Mouse (Mus musculus): Measurements from ENCODE around the gene Atf5. TPM values are rescaled to one million over a fixed set of nuclear protein-coding genes. Genes with fewer than 3 reads are reported as not detected.

Gene Atf5
- total and polyA plus RNA-seq, 3 experiments, result 60.2 to 73.6 (median 63.4) TPM

GRCm38 (mm10) chr7:44810819-44811557 lies 5.5 kb downstream of the Atf5 start:
- Histone ChIP-seq H3K4me3 (no peak overlapping the region), H3K9ac (ENCODE audit: low read depth, low read length) (no peak overlapping the region), H3K4me1 (ENCODE audit: control insufficient read depth, insufficient read depth, low read length) (peaks cover 4% of the 10 kb centered on the region; the same call in 1 of the 2 replicates), H3K36me3 (ENCODE audit: control insufficient read depth, insufficient read depth, low read length) (no peaks in the 10 kb centered on the region), H3K79me2 (replicated peaks; ENCODE audit: control insufficient read depth, insufficient read depth, low read length) (no peaks in the 10 kb centered on the region), H3K27me3 (ENCODE audit: control insufficient read depth, insufficient read depth, low read length) (no peaks in the 10 kb centered on the region), H3K27ac (no peak overlapping the region)
- TF ChIP-seq CTCF (IDR thresholded peaks at IDR 0.05) (no peak), POLR2A (IDR thresholded peaks at IDR 0.05; ENCODE audit: insufficient read depth, low read depth, low read length) (no peak), EP300 (IDR thresholded peaks at IDR 0.05; ENCODE audit: insufficient read depth, low read depth, low read length) (no peak)
- peak; percentile 1 to 9 for DNase-seq
- intact Hi-C loops (cut with DNase I), result loop anchor here (10.0 kb wide), 1 partner anchor 436 kb away; no protein-coding TSS in a partner anchor
- WGBS, result 80% methylated on average over 7 of the region's 7 CpGs

- H3K27me3 ChIP-seq (ENCODE audit: control insufficient read depth, insufficient read depth, low read length), result no peaks in the 10 kb centered on the region
These were observed 6.1 kb downstream of the Atf5 start for GRCm38 (mm10) chr7:44810365-44810764.

DNA sequence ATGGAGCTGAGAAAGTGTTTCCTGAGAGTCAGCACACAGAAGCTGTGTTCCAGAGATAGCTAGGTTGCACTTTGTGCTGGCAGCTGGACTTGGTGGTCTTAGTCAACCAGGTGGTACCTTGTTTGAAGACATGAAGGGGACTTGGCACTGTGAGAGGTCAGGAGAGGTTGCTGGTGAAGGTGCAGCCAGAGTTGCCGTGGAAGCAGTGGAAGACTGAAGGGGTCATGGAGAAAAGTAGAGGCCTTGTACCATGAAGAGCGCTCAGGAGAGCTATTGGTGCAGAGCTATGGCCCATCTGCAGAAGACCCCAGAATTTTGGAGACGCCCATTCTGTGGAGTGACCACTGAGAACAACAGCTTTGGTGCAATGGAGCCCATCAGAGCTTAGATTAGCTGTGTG lies 7.0 kb downstream of the Atf5 start:
- no peak overlapping the region for H3K4me3 ChIP-seq
- TF ChIP-seq POLR2A (IDR thresholded peaks at IDR 0.05; ENCODE audit: insufficient read depth, low read depth, low read length), result no peak
- no peak for TF ChIP-seq EP300 (IDR thresholded peaks at IDR 0.05; ENCODE audit: insufficient read depth, low read depth, low read length)
- no peak for TF ChIP-seq CTCF (IDR thresholded peaks at IDR 0.05)
- peak; percentile 1 to 4 for DNase-seq
- WGBS, result 85% methylated on average over 3 of the region's 3 CpGs
- intact Hi-C loops (cut with DNase I), result no loop called here
- no peaks in the 10 kb centered on the region for H3K79me2 ChIP-seq (replicated peaks; ENCODE audit: control insufficient read depth, insufficient read depth, low read length)
- 0 out of 2 replicates have a peak, but pooled peaks cover 3% of the 10 kb centered on the region for H3K4me1 ChIP-seq (ENCODE audit: control insufficient read depth, insufficient read depth, low read length)
- no peak overlapping the region for H3K9ac ChIP-seq (ENCODE audit: low read depth, low read length)
- no peaks in the 10 kb centered on the region for H3K36me3 ChIP-seq (ENCODE audit: control insufficient read depth, insufficient read depth, low read length)
- H3K27ac ChIP-seq, result no peak overlapping the region
- H3K27me3 ChIP-seq (ENCODE audit: control insufficient read depth, insufficient read depth, low read length), result no peaks in the 10 kb centered on the region

More at GRCm38 (mm10) chr7:44810365-44810764, 6.1 kb downstream of the Atf5 start:
- Histone ChIP-seq H3K4me1 (ENCODE audit: control insufficient read depth, insufficient read depth, low read length) (peaks cover 4% of the 10 kb centered on the region; the same call in 1 of the 2 replicates), H3K36me3 (ENCODE audit: control insufficient read depth, insufficient read depth, low read length) (no peaks in the 10 kb centered on the region), H3K27ac (no peak overlapping the region), H3K79me2 (replicated peaks; ENCODE audit: control insufficient read depth, insufficient read depth, low read length) (no peaks in the 10 kb centered on the region), H3K9ac (ENCODE audit: low read depth, low read length) (no peak overlapping the region), H3K4me3 (no peak overlapping the region)
- 85% methylated on average over 4 of the region's 4 CpGs for WGBS
- TF ChIP-seq POLR2A (IDR thresholded peaks at IDR 0.05; ENCODE audit: insufficient read depth, low read depth, low read length), result no peak
- intact Hi-C loops (cut with DNase I), result loop anchor here (10.0 kb wide), 1 partner anchor 436 kb away; no protein-coding TSS in a partner anchor
- peak; percentile 1 to 3 for DNase-seq

- intact Hi-C loops (cut with DNase I), result no loop called here
These were observed 7.5 kb downstream of the Atf5 start for GRCm38 (mm10) chr7:44808927-44809326.

DNA sequence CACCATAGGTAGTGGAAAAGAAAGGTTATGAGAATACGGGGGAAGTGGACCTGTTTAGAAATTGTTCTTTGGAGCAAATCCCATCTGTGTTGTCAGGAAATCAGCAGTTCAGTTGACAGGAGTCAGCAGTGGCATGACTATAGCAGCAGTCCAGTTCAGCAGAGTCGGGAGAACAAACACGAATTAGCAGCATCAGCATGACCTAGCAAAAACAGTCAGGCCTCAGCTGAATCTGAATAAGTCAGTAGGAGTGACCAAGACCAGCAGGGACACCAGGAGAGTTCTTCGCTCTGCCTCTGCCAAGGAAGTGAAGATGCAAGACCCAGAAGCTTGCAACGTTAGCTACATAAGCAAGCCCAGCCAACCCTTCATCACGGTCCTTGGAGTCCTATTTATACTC lies 23.7 kb downstream of the Atf5 start:
- Histone ChIP-seq H3K4me3 (no peak overlapping the region), H3K4me1 (ENCODE audit: control insufficient read depth, insufficient read depth, low read length) (no peaks in the 10 kb centered on the region), H3K27ac (no peak overlapping the region), H3K9ac (ENCODE audit: low read depth, low read length) (no peak overlapping the region), H3K27me3 (ENCODE audit: control insufficient read depth, insufficient read depth, low read length) (no peaks in the 10 kb centered on the region), H3K79me2 (replicated peaks; ENCODE audit: control insufficient read depth, insufficient read depth, low read length) (no peaks in the 10 kb centered on the region), H3K36me3 (ENCODE audit: control insufficient read depth, insufficient read depth, low read length) (no peaks in the 10 kb centered on the region)
- 71% methylated on average over 6 of the region's 6 CpGs for WGBS
- peak in 1 of 2 experiments; percentile 1 for DNase-seq
- intact Hi-C loops (cut with DNase I), result no loop called here
- TF ChIP-seq POLR2A (IDR thresholded peaks at IDR 0.05; ENCODE audit: insufficient read depth, low read depth, low read length) (no peak), EP300 (IDR thresholded peaks at IDR 0.05; ENCODE audit: insufficient read depth, low read depth, low read length) (no peak), CTCF (IDR thresholded peaks at IDR 0.05) (no peak)

More at GRCm38 (mm10) chr7:44808927-44809326, 7.5 kb downstream of the Atf5 start:
- 74% methylated on average over 2 of the region's 2 CpGs for WGBS
- no peaks in the 10 kb centered on the region for H3K79me2 ChIP-seq (replicated peaks; ENCODE audit: control insufficient read depth, insufficient read depth, low read length)
- no peak overlapping the region for H3K4me3 ChIP-seq
- DNase-seq, result peak; percentile 0 to 4
- H3K27me3 ChIP-seq (ENCODE audit: control insufficient read depth, insufficient read depth, low read length), result no peaks in the 10 kb centered on the region
- H3K27ac ChIP-seq, result no peak overlapping the region
- no peaks in the 10 kb centered on the region for H3K36me3 ChIP-seq (ENCODE audit: control insufficient read depth, insufficient read depth, low read length)
- no peak for TF ChIP-seq CTCF (IDR thresholded peaks at IDR 0.05)
- TF ChIP-seq POLR2A (IDR thresholded peaks at IDR 0.05; ENCODE audit: insufficient read depth, low read depth, low read length), result no peak
- no peak for TF ChIP-seq EP300 (IDR thresholded peaks at IDR 0.05; ENCODE audit: insufficient read depth, low read depth, low read length)
- 0 out of 2 replicates have a peak, but pooled peaks cover under 1% of the 10 kb centered on the region for H3K4me1 ChIP-seq (ENCODE audit: control insufficient read depth, insufficient read depth, low read length)
- H3K9ac ChIP-seq (ENCODE audit: low read depth, low read length), result no peak overlapping the region

GRCm38 (mm10) chr7:44790066-44790465 lies 26.4 kb downstream of the Atf5 start:
- TF ChIP-seq EP300 (IDR thresholded peaks at IDR 0.05; ENCODE audit: insufficient read depth, low read depth, low read length), result no peak
- no peak for TF ChIP-seq POLR2A (IDR thresholded peaks at IDR 0.05; ENCODE audit: insufficient read depth, low read depth, low read length)
- TF ChIP-seq CTCF (IDR thresholded peaks at IDR 0.05), result no peak
- H3K36me3 ChIP-seq (ENCODE audit: control insufficient read depth, insufficient read depth, low read length), result no peaks in the 10 kb centered on the region
- H3K79me2 ChIP-seq (replicated peaks; ENCODE audit: control insufficient read depth, insufficient read depth, low read length), result no peaks in the 10 kb centered on the region
- H3K27ac ChIP-seq, result no peak overlapping the region
- H3K4me1 ChIP-seq (ENCODE audit: control insufficient read depth, insufficient read depth, low read length), result no peaks in the 10 kb centered on the region
- peak in 1 of 2 experiments; percentile 1 for DNase-seq
- intact Hi-C loops (cut with DNase I), result no loop called here
- no peaks in the 10 kb centered on the region for H3K27me3 ChIP-seq (ENCODE audit: control insufficient read depth, insufficient read depth, low read length)
- no peak overlapping the region for H3K4me3 ChIP-seq
- no peak overlapping the region for H3K9ac ChIP-seq (ENCODE audit: low read depth, low read length)
- 68% methylated on average over 4 of the region's 4 CpGs for WGBS

Data from heart, adult 2 months (tissue).